Mouse (Mus musculus) frontal cortex, postnatal 36 days (tissue): Measurements from ENCODE around the gene Nbr1.
"Not testable (repeated sequence)": the region's sequence is repeated elsewhere in the genome, so short reads cannot be mapped to it uniquely, and the experiment has no call there.

Experiments used
- DNase-seq, 2 experiments: peaks; one replicate each; pipeline ENCODE4 v3.0.0; 2022; ENCODE audit warnings: low spot score in 2 of 2

Gene Nbr1

DNA sequence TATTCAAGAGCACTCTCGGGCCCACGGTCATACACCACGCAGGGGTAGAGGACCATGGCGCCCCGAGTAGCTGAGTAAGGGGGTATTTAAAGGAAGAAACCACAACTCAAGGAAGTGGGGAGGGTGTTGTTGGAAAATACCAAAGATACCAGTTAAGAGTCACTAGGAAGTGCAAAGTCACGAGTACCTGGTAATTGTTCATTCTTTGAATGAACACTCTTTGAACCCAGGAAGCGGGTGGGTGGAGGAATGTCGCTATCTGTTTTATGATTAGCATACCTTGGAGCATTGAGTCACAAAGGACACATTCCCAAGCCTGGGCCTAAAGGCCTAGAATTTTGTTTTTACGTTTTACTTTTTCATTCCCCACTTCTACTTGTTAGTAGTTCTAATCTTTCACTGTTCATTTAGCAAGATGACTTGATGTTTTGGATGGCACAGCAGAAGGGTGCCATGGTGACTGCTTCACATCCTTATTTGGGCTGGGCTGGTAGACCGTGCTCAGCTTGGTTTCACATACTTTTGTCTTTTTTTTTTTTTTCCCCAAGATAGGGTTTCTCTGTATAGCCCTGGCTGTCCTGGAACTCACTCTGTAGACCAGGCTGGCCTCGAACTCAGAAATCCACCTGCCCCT, 68.2 kb downstream of the Nbr1 start:
- DNase-seq = not testable (repeated sequence)

DNA sequence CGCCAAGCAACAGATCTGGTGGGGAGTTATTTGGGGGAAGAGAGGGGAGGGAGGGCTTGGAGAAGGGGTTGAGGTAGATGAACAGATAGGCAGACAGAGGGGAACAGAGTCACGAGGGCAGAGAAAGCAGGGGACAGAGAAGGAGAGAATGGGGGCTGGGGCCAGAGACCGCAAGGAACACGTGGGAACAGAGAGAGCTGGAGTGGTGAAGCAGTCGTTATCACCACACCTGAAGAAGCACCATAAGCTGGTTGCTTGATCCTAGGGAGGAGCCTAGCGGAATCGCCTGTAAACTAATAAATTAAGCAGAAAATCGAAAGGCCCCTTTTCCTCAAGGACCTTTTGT, 74.7 kb downstream of the Nbr1 start:
- DNase-seq = no peak

DNA sequence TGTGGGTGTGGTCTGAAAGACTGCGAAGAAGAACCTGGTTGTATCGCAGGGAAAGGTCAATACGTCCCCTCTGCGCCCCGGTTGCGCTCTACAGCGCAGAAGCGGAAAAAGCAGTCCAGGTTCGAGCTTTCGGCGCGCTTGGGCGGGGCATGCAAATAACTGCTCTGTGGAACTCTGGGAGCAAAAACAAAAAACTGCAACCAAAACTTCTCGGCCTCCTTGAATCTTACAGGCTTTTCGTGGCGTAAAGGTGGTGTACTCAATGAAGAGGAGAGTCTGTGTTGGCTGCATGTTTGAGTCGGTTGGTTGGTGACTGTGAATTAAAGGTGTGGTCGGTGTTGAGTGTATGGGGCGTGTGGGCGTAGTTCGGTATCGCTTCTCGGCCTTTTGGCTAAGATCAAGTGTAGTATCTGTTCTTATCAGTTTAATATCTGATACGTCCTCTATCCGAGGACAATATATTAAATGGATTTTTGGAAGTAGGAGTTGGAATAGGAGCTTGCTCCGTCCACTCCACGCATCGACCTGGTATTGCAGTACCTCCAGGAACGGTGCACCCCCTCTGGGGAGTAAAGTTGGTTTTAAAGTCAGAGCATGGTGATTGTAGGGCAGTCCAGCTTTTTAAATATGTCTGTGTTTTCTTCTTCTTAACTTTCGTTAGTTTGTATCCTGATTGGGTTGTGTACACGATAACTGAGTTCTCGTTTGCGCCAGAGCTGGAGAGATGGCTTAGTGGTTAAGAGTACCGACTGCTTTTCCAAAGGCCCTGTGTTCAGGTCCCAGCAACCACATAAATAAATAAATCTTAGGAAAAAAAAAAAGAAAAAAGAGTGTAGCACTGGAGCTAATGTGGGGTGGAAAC, 75.3 kb downstream of the Nbr1 start, which contains the start of gene Rdm1:
TSS of gene Rdm1 (plus strand) at position 201 of the 862 bp plus-strand sequence.
- peak; percentile 57 to 79 for DNase-seq

DNA sequence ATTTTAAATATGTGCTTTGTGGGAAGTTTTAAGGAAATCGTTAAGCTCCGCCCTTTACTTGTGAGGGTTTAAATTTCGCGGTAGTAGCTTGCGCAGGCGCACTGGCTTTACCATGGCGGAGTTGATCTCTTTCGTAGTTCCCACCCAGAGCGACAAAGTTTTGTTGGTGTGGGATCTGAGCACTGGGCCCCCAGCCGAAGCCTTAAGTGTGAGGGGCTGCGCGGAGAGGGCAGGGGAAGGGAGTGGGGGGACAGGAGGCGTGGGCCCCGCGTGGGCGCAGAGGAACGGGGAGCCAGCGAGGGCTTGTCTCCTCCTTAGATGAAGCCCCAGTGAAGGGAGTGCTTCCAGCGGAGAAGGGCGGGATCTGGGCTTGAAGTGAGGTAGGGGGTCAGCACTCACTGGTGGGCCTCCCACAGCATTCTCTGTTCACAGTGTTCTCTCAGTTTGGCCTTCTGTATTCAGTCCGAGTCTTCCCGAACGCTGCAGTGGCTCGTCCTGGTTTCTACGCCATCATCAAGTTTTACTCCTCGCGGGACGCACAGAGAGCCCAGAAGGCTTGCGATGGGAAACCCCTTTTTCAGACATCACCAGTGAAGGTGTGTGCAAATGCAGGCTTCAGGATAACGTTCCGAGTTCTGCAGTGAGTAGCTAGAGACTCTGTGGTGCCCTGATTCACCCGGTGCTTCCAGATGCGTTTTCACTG, 76.1 kb downstream of the Nbr1 start:
- peak; percentile 75 to 85 for DNase-seq

DNA sequence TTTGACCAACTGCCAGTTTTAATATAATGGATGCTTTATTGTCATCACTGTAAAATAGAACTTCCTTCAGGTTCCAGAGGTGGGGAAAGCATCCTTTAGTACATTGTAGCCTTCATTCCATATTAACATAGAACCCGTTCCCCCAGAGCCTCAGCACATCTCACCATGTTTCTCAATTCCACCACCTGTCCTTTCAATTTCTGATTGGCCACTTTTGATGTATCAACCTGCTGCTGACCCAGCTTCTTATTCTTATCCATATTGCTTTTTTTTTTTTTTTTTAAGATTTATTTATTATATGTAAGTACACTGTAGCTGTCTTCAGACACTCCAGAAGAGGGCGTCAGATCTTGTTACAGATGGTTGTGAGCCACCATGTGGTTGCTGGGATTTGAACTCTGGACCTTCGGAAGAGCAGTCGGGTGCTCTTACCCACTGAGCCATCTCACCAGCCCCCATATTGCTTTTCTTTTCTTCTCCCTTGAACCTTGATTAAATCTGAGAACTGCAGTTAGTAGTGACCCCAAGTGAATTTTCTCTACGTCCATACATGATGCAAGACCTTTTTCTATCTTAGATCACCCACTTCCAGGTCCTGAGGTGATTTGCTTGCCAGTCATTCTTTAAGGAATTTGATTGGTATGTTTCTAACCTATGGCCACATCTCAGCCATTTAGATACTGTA, 76.9 kb downstream of the Nbr1 start:
- not testable (repeated sequence) for DNase-seq
